Mouse (Mus musculus) MEL (cell line): ENCODE measurements around the gene Pkd1l2.

Experiments used
- CHD2 ChIP-seq: IDR thresholded peaks from 2 replicates; pipeline ENCODE4 v1.6.1; 2011; ENCODE audit warnings: low read length, improper control_type of control experiment
- CTCF ChIP-seq, 3 experiments: IDR thresholded peaks in 2 of 3; conservative IDR thresholded peaks in 1 of 3; 2 replicates each; pipeline ENCODE4 v1.5.1; 2011 to 2012; ENCODE audit warnings: low read length in 3 of 3, low read depth in 2 of 3, mild to moderate bottlenecking in 2 of 3, improper control_type of control experiment in 1 of 3, inconsistent platforms in 1 of 3, mixed read lengths in 1 of 3, moderate library complexity in 1 of 3; ENCODE audit not compliant: control insufficient read depth in 1 of 3, insufficient read depth in 1 of 3, poor library complexity in 1 of 3, severe bottlenecking in 1 of 3
- ELF1 ChIP-seq: IDR thresholded peaks from 2 replicates; pipeline ENCODE4 v1.6.1; 2014; ENCODE audit warnings: low read depth, mild to moderate bottlenecking, inconsistent platforms, low read length, improper control_type of control experiment, moderate library complexity
- GATA1 ChIP-seq: IDR thresholded peaks from 2 replicates; pipeline ENCODE4 v1.6.1; 2011; ENCODE audit warnings: low read depth, low read length, improper control_type of control experiment
- MAFK ChIP-seq: IDR thresholded peaks from 2 replicates; pipeline ENCODE4 v1.6.1; 2011; ENCODE audit warnings: low read depth, mild to moderate bottlenecking, low read length, improper control_type of control experiment, borderline replicate concordance
- MAZ ChIP-seq: IDR thresholded peaks from 2 replicates; pipeline ENCODE4 v1.6.1; 2012; ENCODE audit warnings: low read depth, mild to moderate bottlenecking, inconsistent platforms, low read length, improper control_type of control experiment
- MYC ChIP-seq: IDR thresholded peaks from 2 replicates; pipeline ENCODE4 v1.6.1; 2011; ENCODE audit warnings: low read depth, mild to moderate bottlenecking, low read length, improper control_type of control experiment, moderate library complexity
- POLR2A ChIP-seq, 2 experiments: IDR thresholded peaks; 2 replicates each; pipeline ENCODE4 v1.6.1; 2011 to 2012; ENCODE audit warnings: low read length in 2 of 2, mild to moderate bottlenecking in 2 of 2, control low read depth in 1 of 2, improper control_type of control experiment in 1 of 2, low read depth in 1 of 2, moderate library complexity in 1 of 2; ENCODE audit not compliant: control insufficient read depth in 1 of 2, insufficient read depth in 1 of 2, poor library complexity in 1 of 2
- POLR2AphosphoS5 ChIP-seq: IDR thresholded peaks from 2 replicates; pipeline ENCODE4 v1.6.1; 2012; ENCODE audit warnings: low read depth, borderline replicate concordance, mild to moderate bottlenecking, inconsistent platforms, low read length, moderate library complexity, mixed read lengths
- SMC3 ChIP-seq: IDR thresholded peaks from 2 replicates; pipeline ENCODE4 v1.6.1; 2011; ENCODE audit warnings: low read depth, low read length, improper control_type of control experiment
- TAL1 ChIP-seq: IDR thresholded peaks from 2 replicates; pipeline ENCODE4 v1.6.1; 2012; ENCODE audit warnings: mild to moderate bottlenecking, inconsistent platforms, low read length, moderate library complexity, mixed read lengths
- USF1 ChIP-seq: IDR thresholded peaks from 2 replicates; pipeline ENCODE4 v1.6.1; 2014; ENCODE audit warnings: low read depth, mild to moderate bottlenecking, inconsistent platforms, low read length, improper control_type of control experiment, moderate library complexity
- ZMIZ1 ChIP-seq: IDR thresholded peaks from 2 replicates; pipeline ENCODE4 v1.6.1; 2012; ENCODE audit warnings: low read depth, mild to moderate bottlenecking, inconsistent platforms, low read length, improper control_type of control experiment, moderate library complexity
- ZNF384 ChIP-seq: IDR thresholded peaks from 2 replicates; pipeline ENCODE4 v1.6.1; 2012; ENCODE audit warnings: low read depth, mild to moderate bottlenecking, inconsistent platforms, low read length, improper control_type of control experiment

DNA sequence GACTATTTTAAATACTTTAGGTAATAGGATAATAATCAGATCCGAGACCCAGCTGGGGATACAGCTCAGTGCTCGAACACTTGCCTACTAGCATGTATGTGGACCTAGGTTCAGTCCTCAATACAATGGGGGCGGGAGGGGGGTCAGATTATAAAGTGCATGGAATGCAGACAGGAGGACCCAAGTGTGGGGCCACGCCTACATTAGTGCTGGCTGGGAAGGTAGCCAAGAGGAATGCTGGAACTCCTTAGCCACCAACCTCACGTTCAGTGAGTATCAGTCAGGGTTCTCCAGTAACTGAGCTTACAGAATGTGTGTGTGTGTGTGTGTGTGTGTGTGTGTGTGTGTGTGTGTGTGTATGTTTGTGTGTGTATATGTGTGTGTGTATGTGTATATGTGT lies 130.9 kb downstream of the Pkd1l2 start:
- TF ChIP-seq ZNF384 (no peak), MAFK (no peak), TAL1 (no peak), POLR2AphosphoS5 (no peak), POLR2A (IDR thresholded peaks at IDR 0.05; ENCODE audit: control insufficient read depth in 1 of 2, insufficient read depth in 1 of 2, low read depth in 1 of 2, low read length in 2 of 2, poor library complexity in 1 of 2) (no peak), CHD2 (no peak), CTCF (IDR thresholded peaks at IDR 0.05 in 2 of 3, conservative IDR thresholded peaks at IDR 0.05 in 1 of 3; ENCODE audit: control insufficient read depth in 1 of 3, insufficient read depth in 1 of 3, low read depth in 2 of 3, low read length in 3 of 3, poor library complexity in 1 of 3, severe bottlenecking in 1 of 3) (no peak), MYC (no peak), GATA1 (no peak), ELF1 (no peak), SMC3 (no peak), ZMIZ1 (no peak), MAZ (no peak), USF1 (no peak)
